Mouse (Mus musculus) cortical plate, adult 2 months (tissue): ENCODE data around the gene Tsc22d3.

Experiments used
- CTCF ChIP-seq: fragments of 200-500 bp; IDR thresholded peaks from 2 replicates; pipeline ENCODE4 v1.5.1; 2011; ENCODE audit warnings: mild to moderate bottlenecking, control low read depth, low read length; ENCODE audit not compliant: insufficient read depth; ENCODE audit errors: extremely low read depth
- POLR2A ChIP-seq: fragments of 200-500 bp; IDR thresholded peaks from 2 replicates; pipeline ENCODE4 v1.6.1; 2011; ENCODE audit warnings: mild to moderate bottlenecking, low read length, control low read depth; ENCODE audit not compliant: insufficient read depth; ENCODE audit errors: extremely low read depth

DNA sequence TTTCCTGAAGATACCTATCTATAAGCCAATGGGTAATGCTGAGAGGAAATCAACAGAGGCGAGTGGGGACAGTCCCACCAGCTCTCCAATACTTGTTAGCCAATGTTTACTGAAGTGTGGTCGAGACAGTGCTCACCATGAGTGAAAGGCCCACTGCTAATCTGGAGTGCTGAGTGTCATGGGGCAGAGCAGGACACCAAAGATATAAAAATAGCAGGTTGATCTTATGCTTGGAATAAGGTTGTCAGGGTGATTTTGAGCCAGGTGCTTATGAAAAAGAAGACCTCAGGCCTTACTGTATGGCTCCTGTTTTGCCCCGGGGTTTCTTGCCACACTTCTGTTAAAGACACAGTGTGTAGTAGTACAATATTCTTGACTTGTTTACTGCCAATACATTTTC is 20.0 kb downstream of the Tsc22d3 start:
- TF ChIP-seq CTCF (no peak), POLR2A (no peak)
